Mouse (Mus musculus) embryo, embryonic 10.5 days (tissue): ENCODE results near the gene Gm13023.
"Not testable (repeated sequence)": the region's sequence is repeated elsewhere in the genome, so short reads cannot be mapped to it uniquely, and the experiment has no call there.

Source experiments
- DNase-seq: peaks from one replicate; pipeline ENCODE4 v3.0.0-alpha.2; 2015; ENCODE audit warnings: low spot score

Gene Gm13023

GRCm38 (mm10) chr4:143789052-143789451 is at the start of gene Gm13023:
Gene Gm13023 (plus strand): TSS chr4:143789352.
- DNase-seq, result not testable (repeated sequence)

DNA sequence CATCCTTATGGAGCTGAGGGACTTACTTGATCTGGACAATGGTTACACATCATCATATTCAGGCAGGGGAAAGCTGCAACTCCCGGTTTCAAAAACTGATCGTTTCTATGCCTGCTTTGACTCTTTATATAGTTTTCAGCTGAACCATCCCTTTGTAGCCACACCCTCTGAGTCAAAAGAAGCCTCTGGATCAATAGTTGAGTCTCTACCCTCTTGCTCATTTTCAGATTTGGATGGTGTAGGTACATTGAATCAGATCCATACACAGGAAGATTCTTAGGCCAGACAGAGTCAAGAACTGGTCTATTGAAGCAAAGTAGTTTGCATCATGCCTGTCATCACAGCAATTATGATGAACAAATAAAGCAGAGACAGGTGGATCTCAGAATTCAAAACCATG is 26.8 kb downstream of the Gm13023 start, which contains the start of gene Gm13084:
Gene Gm13084, minus strand, starts transcription at position 101 of the 400 bp plus-strand sequence.
- DNase-seq, result no peak
